Mouse (Mus musculus) left cerebral cortex, postnatal 4 days (tissue): ENCODE measurements around the gene Olfr1030. TPM values are rescaled to one million over a fixed set of nuclear protein-coding genes. Genes with fewer than 3 reads are reported as not detected.
"Not testable (repeated sequence)": the region's sequence is repeated elsewhere in the genome, so short reads cannot be mapped to it uniquely, and the experiment has no call there.

Source experiments
- DNase-seq: peaks from one replicate; pipeline ENCODE4 v3.0.0-alpha.2; 2022
- intact Hi-C: fragments of 180-260 bp; cut with DNase I; formaldehyde crosslinking; loops from one replicate; pipeline ENCODE4 v1.15.1; 2025
- total RNA-seq, 2 experiments: library from RNA; stranded (reverse); gene quantifications; 2 replicates each; pipeline ENCODE4 v1.2.3; 2021

The Olfr1030 gene
- not detected for total RNA-seq

DNA sequence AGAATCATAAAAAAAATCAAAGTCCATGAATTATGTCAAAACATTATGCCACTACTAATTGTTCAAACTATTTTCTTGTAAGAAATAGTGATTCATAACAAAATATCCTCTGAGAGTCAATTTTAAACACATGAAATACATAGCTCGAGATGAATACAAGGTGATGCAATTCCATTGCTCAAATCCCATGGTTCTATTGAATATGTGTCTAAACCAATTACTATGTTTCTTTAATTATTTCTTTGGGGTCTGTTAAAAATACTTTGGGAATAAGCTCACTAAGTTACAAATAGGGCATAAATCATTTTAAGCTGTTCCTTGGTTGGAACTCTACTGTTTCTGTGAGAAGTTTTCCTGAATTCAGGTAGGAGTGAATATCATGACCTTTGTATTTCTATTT, at the start of gene Olfr1030:
Olfr1030 (plus strand) TSS at position 301 of the 400 bp plus-strand sequence.
- no peak for DNase-seq
- intact Hi-C loops, result no loop called here

DNA sequence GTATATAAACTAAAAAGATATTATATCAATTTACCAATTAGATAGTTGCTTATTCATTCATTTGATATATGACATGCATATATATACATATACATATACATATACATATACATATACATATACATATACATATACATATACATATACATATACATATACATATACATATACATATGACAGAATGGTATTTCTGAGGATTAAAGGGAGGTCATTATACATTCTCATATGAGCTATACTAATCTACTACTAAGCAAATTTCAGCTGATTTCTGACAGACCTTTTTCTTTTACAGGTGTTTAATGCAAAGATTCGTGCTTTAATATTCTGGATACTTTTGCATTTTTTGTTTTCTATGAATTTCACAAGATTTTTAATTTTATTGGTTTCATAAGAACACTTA, 28.9 kb upstream of the Olfr1030 start, which contains the start of gene Olfr1028:
Olfr1028 (plus strand) TSS at position 301 of the 400 bp plus-strand sequence.
- DNase-seq, result no peak
- intact Hi-C loops, result no loop called here

DNA sequence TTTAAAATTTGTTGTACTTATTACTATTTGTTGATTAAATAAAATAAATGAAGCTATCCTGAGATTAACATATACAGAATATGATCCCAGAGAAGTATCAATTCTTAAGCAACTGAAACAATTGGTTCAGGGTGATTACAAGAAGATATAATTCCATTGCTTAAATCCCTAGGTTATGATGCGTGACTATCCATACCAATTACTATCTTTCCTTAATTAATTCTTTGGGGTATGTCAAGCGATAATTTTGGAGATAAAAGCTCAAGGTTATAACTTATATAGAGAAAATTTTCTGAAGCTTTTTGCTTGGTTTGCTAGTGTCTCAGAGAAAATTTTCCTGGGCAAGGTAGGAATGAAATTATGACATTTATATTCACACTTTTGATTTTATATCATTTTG, 5.5 kb upstream of the Olfr1030 start, which contains the start of gene Olfr1029:
Olfr1029 (plus strand) TSS at position 301 of the 400 bp plus-strand sequence.
- intact Hi-C loops, result no loop called here
- DNase-seq, result no peak

DNA sequence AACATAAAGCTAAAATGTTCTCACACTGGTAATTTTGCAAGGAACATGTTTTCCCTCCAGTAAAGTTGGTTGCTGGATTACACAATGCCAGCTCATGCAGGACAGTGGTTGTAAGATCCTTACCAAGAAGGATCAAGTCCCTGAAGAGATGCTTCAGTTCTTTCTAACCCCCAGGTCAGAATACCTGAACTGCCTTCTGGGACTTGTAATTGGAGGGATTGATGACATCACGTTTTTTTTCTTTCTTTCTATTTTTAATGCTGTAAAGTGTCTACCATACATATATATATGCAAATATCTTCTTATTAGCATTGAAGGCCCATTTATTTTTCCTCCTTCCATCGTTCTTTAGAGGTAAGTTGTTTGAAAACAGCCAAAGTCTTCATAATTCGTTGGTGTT, 10.9 kb downstream of the Olfr1030 start, which contains the start of gene Olfr1031:
Olfr1031 (plus strand) TSS at position 301 of the 400 bp plus-strand sequence.
- no peak for DNase-seq
- intact Hi-C loops, result no loop called here

DNA sequence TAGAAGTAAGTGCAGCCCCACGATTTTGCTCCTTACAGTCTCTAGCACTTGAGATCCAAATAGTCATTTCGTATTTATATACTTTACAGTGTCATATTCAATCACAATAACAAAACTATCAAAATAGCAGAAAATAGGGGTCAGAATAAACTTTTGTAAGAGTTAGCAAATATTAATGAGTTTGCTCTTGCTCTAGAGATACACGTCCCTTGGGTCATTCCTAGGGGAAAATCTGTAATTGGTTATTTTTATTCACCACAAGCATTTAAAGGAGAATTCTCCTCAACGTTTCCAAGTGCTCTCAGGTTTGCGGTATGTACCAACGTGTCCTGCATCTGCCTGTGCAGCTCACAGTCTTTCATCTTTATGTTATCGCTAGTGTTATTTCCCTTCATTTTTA, 26.2 kb downstream of the Olfr1030 start, which contains the start of gene Olfr1032:
Olfr1032 (plus strand) TSS at position 301 of the 400 bp plus-strand sequence.
- intact Hi-C loops, result no loop called here
- DNase-seq, result no peak

DNA sequence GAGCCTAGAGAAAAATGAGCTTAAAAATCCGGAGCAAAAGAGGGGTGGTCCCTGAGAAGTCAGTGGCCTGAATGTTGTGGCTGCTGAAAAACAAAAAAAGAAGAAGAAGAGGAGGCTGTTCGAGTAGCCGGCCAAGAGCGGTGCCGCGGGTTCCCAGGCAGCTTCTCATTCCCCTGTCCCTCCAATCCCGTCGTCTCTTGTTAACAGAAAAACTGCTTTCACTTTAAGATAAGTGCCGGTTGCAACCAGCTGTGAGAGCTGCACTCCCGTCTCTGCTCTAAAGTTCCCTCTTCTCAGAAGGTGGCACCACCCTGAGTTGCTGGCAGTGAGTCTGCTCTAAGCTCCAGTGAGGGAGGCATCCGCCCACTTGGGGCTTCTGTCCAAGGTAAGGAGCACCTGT, 41.3 kb downstream of the Olfr1030 start, which contains the start of gene Olfr1033:
Olfr1033 (plus strand) TSS at position 228 of the 400 bp plus-strand sequence.
- DNase-seq, intact Hi-C loops: not testable (repeated sequence)

DNA sequence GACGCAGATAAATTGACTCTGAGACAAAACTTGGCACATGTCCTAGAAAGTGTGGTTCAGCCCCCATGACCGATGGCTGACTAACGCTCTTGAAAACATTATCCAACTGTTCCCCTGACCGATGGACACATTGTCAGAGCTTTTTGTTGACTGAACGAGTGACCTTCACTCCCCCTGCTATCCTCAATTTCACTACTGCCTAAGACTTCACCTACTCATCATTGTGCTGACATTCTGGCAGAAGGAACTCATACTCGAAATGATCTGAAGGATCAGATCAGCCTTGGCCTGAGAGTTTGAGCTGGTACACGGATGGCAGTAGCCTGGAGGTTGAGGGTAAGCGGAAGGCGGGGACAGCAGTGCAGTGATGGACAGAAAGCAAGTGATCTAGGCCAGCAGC, 42.4 kb downstream of the Olfr1030 start:
- DNase-seq, intact Hi-C loops: not testable (repeated sequence)

Other genes starting within 250 kb of the Olfr1030 start
- not detected for gene Olfr1012, start 216.5 kb upstream of the Olfr1030 start, total RNA-seq
- not detected for gene Olfr1013, start 212.2 kb upstream of the Olfr1030 start, total RNA-seq
- gene Olfr1014, start 206.6 kb upstream of the Olfr1030 start, total RNA-seq, result not detected
- gene Olfr1015, start 197.3 kb upstream of the Olfr1030 start, total RNA-seq, result not detected
- not detected for gene Olfr1016, start 176.7 kb upstream of the Olfr1030 start, total RNA-seq
- not detected for gene Olfr1018, start 160.8 kb upstream of the Olfr1030 start, total RNA-seq
- not detected for gene Olfr1019, start 133.8 kb upstream of the Olfr1030 start, total RNA-seq
- gene Olfr1020, start 132.2 kb upstream of the Olfr1030 start, total RNA-seq, result not detected
- not detected for gene Olfr1022, start 110.7 kb upstream of the Olfr1030 start, total RNA-seq
- not detected for gene Olfr1023, start 93.6 kb upstream of the Olfr1030 start, total RNA-seq
- gene Olfr1024, start 74.2 kb upstream of the Olfr1030 start, total RNA-seq, result not detected
- gene Olfr1025-ps1, start 64.1 kb upstream of the Olfr1030 start, total RNA-seq, result not detected
- not detected for gene Olfr1026, start 57.7 kb upstream of the Olfr1030 start, total RNA-seq
- gene Olfr1028, start 28.8 kb upstream of the Olfr1030 start, total RNA-seq, result not detected
- gene Olfr1029, start 5.4 kb upstream of the Olfr1030 start, total RNA-seq, result not detected
- gene Olfr1031, start 11.0 kb downstream of the Olfr1030 start, total RNA-seq, result not detected
- gene Olfr1032, start 26.3 kb downstream of the Olfr1030 start, total RNA-seq, result not detected
- not detected for gene Olfr1033, start 41.4 kb downstream of the Olfr1030 start, total RNA-seq
- not detected for gene Olfr1034, start 66.6 kb downstream of the Olfr1030 start, total RNA-seq
- not detected for gene Olfr1036, start 94.7 kb downstream of the Olfr1030 start, total RNA-seq
- not detected for gene Olfr1037, start 108.1 kb downstream of the Olfr1030 start, total RNA-seq
- gene Olfr1039, start 156.7 kb downstream of the Olfr1030 start, total RNA-seq, result not detected
- not detected for gene Olfr1040, start 167.5 kb downstream of the Olfr1030 start, total RNA-seq
- gene Olfr1042, start 182.6 kb downstream of the Olfr1030 start, total RNA-seq, result not detected
- gene Olfr1043, start 188.2 kb downstream of the Olfr1030 start, total RNA-seq, result not detected
- gene Olfr1044, start 198.5 kb downstream of the Olfr1030 start, total RNA-seq, result not detected
- not detected for gene Olfr52, start 206.4 kb downstream of the Olfr1030 start, total RNA-seq
- not detected for gene Olfr1045, start 223.7 kb downstream of the Olfr1030 start, total RNA-seq
- not detected for gene Olfr1046, start 240.0 kb downstream of the Olfr1030 start, total RNA-seq